Mouse (Mus musculus) thymus, postnatal 14 days (tissue): ENCODE data around the gene Ewsr1.
"Not testable (repeated sequence)": the region's sequence is repeated elsewhere in the genome, so short reads cannot be mapped to it uniquely, and the experiment has no call there.

Source experiments
- DNase-seq: peaks from one replicate; pipeline ENCODE4 v3.0.0; 2021

The Ewsr1 gene

DNA sequence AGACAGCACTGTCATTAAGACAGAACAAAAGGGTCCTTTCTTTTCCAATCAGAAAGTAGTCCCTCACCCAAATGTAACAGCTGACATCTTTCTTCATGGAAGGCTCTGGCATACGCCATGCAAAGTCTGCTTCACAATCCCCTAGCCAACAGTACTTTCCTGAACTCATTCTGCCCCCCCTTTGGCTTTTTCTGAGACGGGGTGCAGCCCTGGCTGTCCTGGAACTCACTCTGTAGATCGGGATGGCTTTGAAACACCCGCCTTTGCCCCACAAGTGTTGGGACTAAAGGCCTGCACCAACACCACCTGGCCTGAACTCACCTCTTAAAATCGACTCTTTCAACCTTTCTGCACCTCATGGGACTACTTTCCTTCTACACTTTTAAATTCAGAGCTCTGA, 3.2 kb downstream of the Ewsr1 start:
- no peak for DNase-seq

GRCm38 (mm10) chr11:5091706-5092105, 7.4 kb downstream of the Ewsr1 start:
- no peak for DNase-seq

DNA sequence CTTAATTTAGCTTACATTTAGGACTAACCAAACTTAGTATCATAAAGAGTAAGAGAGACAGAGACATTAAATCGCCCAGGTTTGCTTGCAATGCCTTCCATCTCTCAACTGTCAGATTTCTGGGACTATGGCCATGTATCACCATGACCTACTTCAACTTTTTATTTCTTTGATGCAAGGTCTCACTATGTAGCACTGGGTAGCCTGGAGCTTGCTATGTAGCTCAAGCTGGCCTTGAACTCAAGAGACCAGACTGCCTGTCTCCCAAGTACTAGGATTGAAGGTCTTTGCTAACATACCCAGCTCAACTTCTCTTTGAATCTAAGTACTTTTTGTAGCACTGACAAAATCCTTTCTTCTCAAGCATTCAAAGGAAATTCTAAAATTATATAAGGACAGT, 9.9 kb downstream of the Ewsr1 start:
- no peak for DNase-seq

GRCm38 (mm10) chr11:5076843-5077242, 22.2 kb downstream of the Ewsr1 start:
- DNase-seq = not testable (repeated sequence)

DNA sequence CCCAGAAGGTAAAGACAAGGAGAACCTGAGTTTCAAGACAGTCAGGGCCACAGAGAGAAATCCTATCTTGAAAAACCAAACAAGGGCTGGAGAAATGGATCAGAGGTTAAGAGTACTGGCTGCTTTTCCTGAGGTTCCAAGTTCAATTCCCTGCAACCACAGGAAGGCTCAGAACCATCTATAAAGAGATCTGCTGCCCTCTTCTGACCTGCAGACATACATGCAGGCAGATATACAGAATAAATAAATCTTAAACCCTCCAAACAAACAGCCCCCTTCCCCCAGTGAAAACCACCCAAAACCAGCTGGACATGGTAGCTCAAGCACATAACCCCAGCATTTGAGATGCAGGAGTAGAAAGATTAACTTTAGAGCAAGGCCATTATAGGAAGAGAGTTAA, 23.3 kb downstream of the Ewsr1 start:
- DNase-seq = no peak

GRCm38 (mm10) chr11:5074882-5075281, 24.2 kb downstream of the Ewsr1 start:
- peak; percentile 55 for DNase-seq

DNA sequence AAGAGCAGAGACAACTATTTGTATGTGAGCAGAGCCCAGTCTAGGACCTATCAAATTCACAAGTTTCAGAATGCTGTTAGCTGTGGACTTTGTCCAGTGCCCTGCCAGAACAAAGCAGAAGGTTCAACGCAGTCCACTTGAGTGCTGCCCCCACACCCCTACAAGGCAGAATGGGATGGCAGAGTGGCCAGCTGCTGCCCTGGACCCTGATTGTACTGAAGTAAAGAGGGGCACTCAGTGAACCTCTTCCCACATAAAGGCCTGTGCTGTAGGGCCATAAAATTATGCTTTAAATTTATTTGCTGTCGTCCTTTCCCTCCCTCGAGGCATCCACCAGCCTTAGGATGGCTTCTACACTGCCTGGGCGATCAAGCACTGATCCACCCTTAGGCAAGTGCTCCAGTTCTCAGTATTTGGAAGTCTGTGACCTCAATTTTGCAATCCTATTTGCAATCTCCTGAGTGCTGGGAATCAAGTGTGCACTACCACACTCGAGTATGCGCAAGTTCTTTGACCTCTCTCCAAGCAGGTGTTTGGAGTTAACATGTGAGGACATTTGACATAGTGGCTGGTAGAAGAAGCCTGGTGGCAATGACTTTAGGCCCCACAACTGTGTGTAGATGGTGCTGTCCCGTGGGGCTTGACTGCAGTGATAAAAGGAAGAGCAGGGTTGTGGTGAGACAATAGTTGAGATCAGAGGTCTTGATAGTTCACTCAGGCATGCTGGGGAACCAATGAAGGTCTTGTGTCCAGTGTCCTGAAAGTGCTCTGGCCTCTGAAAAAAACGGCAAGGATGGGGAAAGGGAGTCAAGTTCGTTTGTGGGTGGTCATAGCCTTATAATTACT, 30.7 kb downstream of the Ewsr1 start:
- no peak for DNase-seq

DNA sequence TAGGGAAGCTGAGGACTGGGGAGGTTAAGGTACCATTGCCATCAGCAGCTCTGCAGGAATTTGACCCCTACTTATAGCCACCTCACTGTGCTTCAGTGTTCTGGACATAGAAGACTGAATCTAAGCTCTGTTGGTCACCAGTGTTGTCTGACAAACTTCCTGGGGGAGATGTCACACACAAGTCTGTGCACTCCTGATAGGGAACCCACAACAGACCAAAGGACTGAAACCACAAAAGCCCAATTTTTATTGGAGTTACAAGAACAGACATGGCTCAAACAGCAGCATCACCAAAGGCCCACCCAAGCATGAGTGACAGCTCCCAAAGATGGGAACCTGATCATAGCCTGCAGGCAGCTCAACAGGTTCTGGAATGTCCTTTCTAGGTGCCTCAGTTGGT, 32.0 kb downstream of the Ewsr1 start:
- no peak for DNase-seq

DNA sequence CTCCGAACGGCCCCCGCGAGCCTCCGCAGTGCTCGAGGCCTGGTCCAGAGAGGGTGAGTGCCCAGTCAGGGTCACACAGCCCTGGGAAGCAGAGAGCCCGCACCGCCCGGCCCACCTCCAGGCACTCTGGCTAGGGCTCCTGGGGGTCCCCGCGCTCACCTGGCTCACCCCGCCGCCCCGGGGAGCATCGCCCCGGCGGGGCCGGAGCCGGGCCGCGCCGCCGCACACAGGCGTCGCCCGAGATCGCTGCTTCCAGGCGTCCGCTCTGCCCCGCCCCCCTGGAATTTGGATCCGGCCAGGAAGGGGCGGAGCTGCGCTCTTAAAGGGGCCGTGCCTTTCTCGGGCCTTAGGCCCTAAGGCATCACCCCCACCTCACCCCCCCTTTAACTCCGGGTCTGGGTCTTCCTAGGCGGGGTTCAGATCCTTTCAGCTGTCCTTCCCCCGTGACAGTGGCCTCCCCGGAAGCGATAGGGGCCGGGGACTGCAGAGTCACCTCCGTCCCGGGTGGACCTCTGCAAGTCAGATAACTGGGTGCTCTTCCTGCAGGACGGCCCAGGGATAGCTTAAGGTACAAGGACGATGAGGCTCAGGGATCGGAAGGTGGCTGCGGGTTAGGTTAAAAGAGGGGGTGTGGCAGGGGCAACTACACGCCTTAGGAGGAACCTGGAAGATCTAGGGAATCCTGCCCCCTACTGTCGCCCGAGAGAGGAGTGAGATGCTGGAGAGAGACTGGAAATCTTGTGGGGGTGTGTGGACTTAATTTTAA, 33.8 kb downstream of the Ewsr1 start, which contains the start of gene Gas2l1:
TSS of gene Gas2l1 (minus strand) at position 272 of the 766 bp plus-strand sequence.
- peak; percentile 59 for DNase-seq

DNA sequence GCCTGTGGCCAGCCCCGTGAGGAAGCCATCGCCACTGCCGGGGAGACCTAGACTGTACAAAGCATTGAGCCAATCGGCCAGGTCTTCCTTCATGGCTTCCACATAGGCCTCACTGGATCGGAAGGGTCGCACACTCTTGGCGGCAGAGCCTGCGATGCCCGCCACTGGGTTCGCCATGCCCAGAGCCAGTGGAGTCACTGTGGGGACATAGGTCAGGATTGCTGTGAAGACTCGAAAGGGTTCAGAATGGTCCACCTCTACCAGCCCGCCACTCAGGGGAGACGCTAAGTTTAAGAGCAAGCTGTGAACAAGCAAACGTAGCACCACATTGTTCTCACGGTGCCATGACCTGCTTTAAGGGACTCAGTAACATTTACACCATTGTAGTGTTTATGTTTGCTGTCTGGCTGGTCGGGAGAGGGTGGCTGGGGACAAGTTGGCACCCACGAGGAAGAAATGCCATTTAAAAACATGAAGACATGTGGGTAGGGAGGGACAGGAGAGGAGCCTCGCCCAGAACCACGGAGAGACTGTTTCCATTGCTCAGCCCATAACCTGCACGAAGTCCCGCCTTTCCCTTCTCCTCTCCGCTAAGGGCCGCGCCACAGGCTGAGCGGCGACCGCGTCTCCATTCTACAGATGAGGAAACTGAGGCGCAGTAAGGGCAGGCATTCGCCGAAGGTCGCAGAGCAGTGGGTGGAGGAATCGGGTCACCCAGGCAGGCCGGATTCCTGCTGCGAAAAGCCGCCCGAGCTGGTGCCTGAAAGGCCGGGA, 34.6 kb downstream of the Ewsr1 start:
- DNase-seq = no peak

DNA sequence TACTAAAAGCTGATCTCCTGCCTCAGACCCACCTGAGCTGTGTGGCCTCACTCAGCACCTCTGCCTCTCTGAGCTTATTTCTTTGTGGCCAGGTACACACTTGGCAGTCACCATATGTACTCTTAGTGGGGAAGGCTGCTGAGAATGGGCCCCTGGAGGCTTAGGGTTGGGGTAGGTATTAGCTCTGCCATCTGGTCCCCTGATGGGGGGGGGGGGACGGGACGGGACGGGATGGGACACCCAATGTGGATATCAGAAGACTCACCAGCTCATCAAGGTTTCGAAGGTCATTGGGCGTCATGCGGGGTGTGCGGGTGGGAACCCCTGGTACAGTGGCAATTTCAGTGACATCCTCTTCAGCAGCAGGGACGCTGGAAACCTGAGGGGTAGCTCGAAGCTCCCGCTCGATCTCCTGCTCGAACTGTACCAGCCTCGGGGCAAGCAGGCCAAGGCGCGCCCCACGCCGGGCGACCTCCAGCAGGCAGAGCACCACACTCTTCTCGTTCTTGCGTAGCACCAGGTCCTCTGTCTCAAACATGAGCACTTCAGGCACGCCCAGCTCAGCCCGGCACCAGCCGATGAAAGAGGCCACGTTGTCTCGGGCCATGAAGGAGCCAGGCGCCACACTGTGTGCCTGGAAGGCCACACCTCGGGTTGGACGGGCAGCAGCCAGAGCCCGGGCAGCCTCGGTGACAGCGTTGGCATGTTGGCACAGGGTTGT, 35.3 kb downstream of the Ewsr1 start:
- DNase-seq = no peak

DNA sequence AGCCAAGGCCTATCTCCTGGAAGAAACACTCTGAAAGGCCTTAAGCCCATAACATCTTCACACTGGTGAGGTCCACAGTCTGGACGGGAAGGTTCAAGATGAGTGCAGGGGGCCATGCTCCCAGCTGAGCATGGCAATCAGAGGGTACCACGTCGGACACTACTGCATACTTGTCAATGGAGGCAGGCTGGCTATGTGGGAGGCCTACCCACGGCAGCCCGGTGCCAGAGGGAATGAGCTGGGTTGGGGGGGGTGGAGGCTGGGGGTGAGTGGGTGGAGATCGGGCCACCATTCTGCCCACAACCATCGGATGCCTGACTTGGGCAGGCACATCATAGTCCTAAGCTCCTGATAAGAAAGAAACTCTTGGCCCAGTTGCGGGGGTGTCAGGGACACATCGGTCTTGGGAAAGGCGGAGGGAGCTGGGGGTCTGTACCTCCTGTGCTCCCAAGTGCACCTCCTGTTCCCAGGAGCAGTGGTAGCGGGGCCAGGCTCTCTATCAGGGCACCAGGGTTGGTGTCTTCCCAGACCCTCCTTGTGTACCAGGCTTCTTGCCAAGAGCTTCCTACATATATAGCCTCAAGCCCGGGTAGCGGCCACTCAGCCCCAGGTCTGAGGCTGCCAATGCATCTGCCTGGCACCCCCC, 36.1 kb downstream of the Ewsr1 start:
- no peak for DNase-seq

GRCm38 (mm10) chr11:5062326-5062725, 36.7 kb downstream of the Ewsr1 start:
- DNase-seq = no peak

DNA sequence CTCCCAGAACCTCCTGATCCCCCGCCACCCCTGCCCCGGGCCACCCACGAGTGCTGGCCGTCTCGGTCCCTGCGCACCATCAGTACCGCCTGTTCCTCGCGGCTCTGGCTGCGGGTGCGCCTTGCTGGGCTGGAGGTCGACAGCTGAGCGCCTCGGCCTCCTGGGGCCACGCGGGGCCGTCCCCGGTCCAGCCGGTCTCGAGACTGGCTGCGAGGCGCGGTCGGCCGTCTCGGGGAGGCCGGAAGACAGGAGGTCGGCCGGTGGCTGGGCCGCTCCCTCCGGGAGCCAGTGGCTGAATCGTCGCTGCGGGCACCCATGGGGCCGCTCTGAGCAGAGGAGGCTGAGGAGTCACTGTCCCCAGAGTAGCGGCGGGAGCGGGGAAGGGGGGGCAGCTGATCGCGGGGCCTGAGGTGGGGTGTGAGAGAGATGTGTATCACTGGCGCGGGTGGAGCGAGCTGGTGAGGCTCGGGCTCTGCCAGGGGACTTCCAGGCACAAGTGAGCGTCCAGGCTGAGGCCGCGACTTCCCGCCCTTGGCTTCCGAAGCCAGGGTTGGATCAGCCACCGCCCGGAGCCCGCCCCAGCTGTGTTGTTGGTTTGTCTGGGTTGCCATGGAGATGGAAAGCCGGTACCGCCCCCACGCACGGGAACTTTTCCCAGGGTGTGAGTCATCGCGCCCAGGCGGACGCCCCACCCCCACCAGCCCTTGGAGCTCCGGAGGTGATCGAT, 37.5 kb downstream of the Ewsr1 start:
- peak; percentile 53 for DNase-seq

- no peak for DNase-seq
Observed at GRCm38 (mm10) chr11:5060756-5061412, 38.2 kb downstream of the Ewsr1 start.

GRCm38 (mm10) chr11:5059704-5060156, 39.3 kb downstream of the Ewsr1 start:
- DNase-seq = peak; percentile 29

DNA sequence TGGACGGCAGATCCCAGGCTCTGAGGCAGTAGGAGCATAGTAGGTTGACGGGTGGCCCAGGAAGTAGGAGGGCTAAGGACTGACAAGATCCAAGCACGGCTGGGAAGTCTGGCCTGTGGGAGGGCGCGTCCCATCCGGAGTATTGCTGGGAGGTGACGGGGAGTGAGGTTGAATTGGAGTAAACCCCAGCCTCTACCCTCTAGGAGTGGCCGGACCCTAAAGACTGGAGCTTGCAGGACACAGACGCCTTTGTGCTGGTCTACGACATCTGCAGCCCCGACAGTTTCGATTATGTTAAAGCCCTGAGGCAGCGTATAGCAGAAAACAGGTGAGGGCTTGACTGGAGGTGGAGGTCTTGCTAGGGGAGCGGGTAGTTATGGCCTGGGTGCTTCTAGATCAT, 39.8 kb downstream of the Ewsr1 start:
- no peak for DNase-seq

GRCm38 (mm10) chr11:5058783-5059182, 40.3 kb downstream of the Ewsr1 start:
- DNase-seq = no peak

DNA sequence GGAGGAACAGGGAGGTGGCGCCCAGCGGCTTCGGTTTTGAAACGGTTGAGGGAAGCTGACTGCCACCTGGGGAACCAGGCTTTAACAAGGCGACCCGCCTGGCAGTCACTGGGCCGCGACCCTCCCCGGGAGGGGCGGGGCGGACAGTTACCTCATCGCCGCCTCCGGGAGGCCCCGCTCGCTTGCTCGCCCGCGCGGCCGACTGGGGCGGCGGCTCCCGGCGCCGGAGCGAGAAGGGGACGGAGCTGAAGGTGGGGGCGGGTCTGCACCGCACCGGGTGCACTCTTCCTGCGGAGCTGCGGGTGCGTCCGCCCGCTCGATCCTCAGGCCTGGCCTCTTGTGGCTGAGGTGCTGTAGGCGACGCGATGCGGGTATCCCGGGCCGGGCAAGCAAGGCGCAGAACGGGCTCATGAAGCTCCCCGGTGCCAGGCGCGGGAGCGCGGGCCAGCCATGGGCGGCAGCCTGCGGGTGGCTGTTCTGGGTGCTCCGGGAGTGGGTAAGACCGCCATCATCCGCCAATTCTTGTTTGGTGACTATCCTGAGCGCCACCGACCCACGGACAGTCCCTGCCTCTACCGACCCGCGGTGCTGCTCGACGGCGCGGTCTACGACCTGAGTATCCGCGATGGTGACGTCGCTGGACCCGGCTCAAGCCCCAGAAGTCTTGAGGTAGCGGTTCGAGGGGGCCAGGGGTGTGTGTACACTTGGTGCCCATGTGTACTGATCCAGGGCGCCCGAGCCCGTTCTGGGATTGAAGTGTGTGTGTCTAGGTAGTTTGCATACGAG, 41.0 kb downstream of the Ewsr1 start, which contains the start of gene Rasl10a:
TSS of gene Rasl10a (plus strand) at position 273 of the 786 bp plus-strand sequence.
- peak; percentile 69 for DNase-seq

DNA sequence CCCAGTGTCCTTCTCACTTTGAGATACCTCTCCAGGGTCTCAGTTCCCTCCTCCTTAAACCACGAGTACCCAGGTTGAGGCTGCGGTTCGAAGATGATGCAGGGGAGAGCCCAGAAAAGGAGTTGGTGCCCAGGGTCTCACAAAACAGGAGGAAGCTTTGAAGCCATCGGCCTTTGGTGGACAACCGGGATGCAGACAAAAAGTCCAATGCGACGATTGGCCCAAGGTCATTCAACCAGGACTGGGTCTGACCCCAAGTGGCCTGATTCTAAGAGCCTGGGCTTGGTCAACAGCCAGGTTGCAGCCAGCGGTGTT, 41.6 kb downstream of the Ewsr1 start:
- no peak for DNase-seq
